Mouse (Mus musculus): ENCODE measurements around the gene Eapp.

- TF ChIP-seq POLR2A (IDR thresholded peaks at IDR 0.05; ENCODE audit: borderline replicate concordance, low read depth, low read length) = no peak
- TF ChIP-seq CTCF (IDR thresholded peaks at IDR 0.05; ENCODE audit: low read depth, low read length) = no peak
Observed at GRCm38 (mm10) chr12:54699394-54699793, 3.7 kb upstream of the Eapp start.

All from bone marrow macrophage, adult 2 months (primary cell).